Mouse (Mus musculus): ENCODE measurements around the gene Zfp664. TPM values are rescaled to one million over a fixed set of nuclear protein-coding genes. Genes with fewer than 3 reads are reported as not detected.
A peak's percentile ranks its signal among the peaks of the same experiment; 100 is the strongest.

Gene Zfp664
- polyA plus RNA-seq, 1 experiment = 24.7 TPM

DNA sequence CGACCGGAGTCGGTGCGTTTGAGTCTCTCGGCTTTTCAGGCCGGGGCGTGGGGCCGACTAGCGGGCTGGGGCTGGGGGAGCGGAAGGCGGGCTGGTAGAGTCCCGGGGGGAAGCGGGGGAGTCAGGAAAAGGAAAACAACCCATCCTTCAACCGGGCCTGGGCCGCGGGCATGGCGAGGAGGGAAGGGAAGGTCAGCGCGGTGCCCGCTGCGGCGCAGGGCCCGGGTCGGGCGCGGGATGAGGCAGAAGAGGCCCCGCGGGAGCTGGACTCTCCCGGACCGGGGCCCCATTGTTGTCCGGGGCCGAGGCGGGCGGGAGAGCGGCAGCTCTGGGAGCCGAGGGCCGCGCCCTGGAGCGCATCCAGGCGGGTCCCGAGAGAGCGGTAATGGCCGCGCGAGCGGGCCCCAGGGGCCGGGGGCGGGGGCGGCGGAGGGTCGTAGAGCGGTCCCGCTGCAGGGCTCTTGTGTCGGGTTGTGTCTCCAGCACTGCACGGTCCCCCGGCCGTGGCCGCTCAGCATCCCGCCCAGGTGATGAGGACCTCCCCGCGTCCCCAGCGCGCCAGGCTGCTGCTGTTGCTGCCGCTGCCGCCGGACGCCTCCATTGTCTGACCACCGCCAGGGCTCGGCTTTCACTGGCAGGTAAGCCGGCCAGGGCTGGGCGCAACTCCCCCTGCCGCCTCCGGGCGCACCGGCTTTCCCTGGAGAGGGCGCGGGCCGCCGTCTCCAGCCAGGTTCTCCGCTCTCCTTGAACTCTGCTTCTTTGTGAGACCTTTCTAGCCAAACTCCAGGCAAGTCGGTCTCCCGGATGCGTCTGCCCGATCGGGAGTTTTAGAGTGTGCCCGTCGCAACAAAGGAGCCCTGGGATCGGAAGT is 615 bp downstream of the Zfp664 start:
- Histone ChIP-seq H3K27ac (ENCODE audit: insufficient read depth, low read depth, low read length) (no peak overlapping the region), H3K4me3 (ENCODE audit: insufficient read depth, low read length) (peak overlapping the region; percentile 87), H3K4me1 (ENCODE audit: control insufficient read depth, insufficient read depth, low read length) (peaks cover 8% of the 10 kb centered on the region)
- TF ChIP-seq CTCF (IDR thresholded peaks at IDR 0.05; ENCODE audit: low read depth, low read length) = no peak
- no peak for TF ChIP-seq POLR2A (IDR thresholded peaks at IDR 0.05; ENCODE audit: borderline replicate concordance, low read depth, low read length)

DNA sequence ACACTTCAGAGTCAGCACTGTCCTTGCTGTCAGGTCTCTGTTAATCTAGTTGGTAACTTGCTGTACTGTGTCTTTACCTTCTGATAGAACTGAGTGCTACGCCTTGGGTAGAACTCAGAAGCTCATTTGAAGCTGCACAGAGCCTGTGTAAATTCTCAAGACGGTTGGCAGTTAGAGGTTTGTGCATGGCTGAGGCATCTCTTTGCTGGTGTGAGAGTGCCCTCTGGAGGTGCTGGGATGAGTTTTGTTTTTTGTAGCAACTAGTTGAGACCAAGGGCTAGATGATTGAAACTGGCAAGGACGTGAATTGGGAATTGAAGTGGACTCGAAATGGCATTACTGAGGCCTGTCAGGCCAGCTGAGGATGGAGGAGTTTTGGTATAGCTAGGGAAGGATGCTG is 6.5 kb downstream of the Zfp664 start:
- peaks cover 16% of the 10 kb centered on the region for H3K4me1 ChIP-seq (ENCODE audit: control insufficient read depth, insufficient read depth, low read length)
- no peak overlapping the region for H3K4me3 ChIP-seq (ENCODE audit: insufficient read depth, low read length)
- H3K27ac ChIP-seq (ENCODE audit: insufficient read depth, low read depth, low read length) = no peak overlapping the region
- TF ChIP-seq CTCF (IDR thresholded peaks at IDR 0.05; ENCODE audit: low read depth, low read length) = peak; percentile 39
- TF ChIP-seq POLR2A (IDR thresholded peaks at IDR 0.05; ENCODE audit: borderline replicate concordance, low read depth, low read length) = no peak

DNA sequence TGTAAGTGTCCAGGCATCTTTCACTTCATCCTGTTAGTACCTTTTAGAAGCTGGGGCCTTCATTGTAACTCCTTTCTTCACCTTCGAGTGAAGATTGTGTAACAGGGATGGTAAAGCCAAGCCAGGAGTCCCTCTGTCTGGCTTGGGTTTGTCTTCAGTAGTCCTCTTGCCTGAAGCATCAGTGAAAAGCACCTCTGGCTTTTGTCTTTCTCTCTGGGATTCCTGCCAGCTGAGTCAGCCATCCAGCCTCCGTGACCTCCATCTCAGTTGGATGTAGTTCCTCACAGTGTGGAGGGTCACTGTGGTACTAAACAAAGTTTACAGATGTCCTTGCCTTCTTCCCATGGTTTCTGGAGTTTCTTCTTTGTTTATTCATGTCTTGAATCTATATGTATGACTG is 9.5 kb downstream of the Zfp664 start:
- no peak overlapping the region for H3K27ac ChIP-seq (ENCODE audit: insufficient read depth, low read depth, low read length)
- no peak overlapping the region for H3K4me3 ChIP-seq (ENCODE audit: insufficient read depth, low read length)
- H3K4me1 ChIP-seq (ENCODE audit: control insufficient read depth, insufficient read depth, low read length) = peaks cover 16% of the 10 kb centered on the region
- TF ChIP-seq CTCF (IDR thresholded peaks at IDR 0.05; ENCODE audit: low read depth, low read length) (no peak), POLR2A (IDR thresholded peaks at IDR 0.05; ENCODE audit: borderline replicate concordance, low read depth, low read length) (no peak)

DNA sequence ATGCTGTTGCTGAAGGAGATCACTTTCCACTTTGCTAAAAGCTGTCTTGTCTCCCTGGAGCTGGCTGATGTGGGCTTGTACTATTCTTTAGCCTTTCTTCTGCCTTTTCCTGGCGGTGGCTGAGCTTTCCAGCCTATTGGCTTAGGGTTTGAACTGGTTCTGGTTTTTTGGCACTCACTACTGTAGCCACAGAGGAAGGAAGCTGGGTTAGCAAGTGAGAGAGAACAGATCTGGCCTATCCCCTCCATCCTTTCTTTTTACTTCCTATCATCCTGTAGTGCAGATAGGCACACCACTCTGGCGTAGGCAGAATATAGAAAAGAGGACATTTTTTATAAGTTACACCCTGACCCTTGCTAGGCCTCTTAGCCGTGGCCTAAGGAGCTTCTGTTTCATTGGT is 10.6 kb downstream of the Zfp664 start:
- Histone ChIP-seq H3K4me3 (ENCODE audit: insufficient read depth, low read length) (no peak overlapping the region), H3K4me1 (ENCODE audit: control insufficient read depth, insufficient read depth, low read length) (peaks cover 16% of the 10 kb centered on the region), H3K27ac (ENCODE audit: insufficient read depth, low read depth, low read length) (no peak overlapping the region)
- TF ChIP-seq POLR2A (IDR thresholded peaks at IDR 0.05; ENCODE audit: borderline replicate concordance, low read depth, low read length) (no peak), CTCF (IDR thresholded peaks at IDR 0.05; ENCODE audit: low read depth, low read length) (no peak)

GRCm38 (mm10) chr5:124873890-124874601 is 11.6 kb downstream of the Zfp664 start:
- H3K27ac ChIP-seq (ENCODE audit: insufficient read depth, low read depth, low read length) = no peak overlapping the region
- H3K4me3 ChIP-seq (ENCODE audit: insufficient read depth, low read length) = no peak overlapping the region
- peaks cover 16% of the 10 kb centered on the region for H3K4me1 ChIP-seq (ENCODE audit: control insufficient read depth, insufficient read depth, low read length)
- TF ChIP-seq POLR2A (IDR thresholded peaks at IDR 0.05; ENCODE audit: borderline replicate concordance, low read depth, low read length) = no peak
- TF ChIP-seq CTCF (IDR thresholded peaks at IDR 0.05; ENCODE audit: low read depth, low read length) = no peak

GRCm38 (mm10) chr5:124879251-124879650 is 16.8 kb downstream of the Zfp664 start:
- no peak overlapping the region for H3K4me3 ChIP-seq (ENCODE audit: insufficient read depth, low read length)
- TF ChIP-seq CTCF (IDR thresholded peaks at IDR 0.05; ENCODE audit: low read depth, low read length) (no peak), POLR2A (IDR thresholded peaks at IDR 0.05; ENCODE audit: borderline replicate concordance, low read depth, low read length) (no peak)
- no peaks in the 10 kb centered on the region for H3K4me1 ChIP-seq (ENCODE audit: control insufficient read depth, insufficient read depth, low read length)
- H3K27ac ChIP-seq (ENCODE audit: insufficient read depth, low read depth, low read length) = no peak overlapping the region

- Histone ChIP-seq H3K27ac (ENCODE audit: insufficient read depth, low read depth, low read length) (no peak overlapping the region), H3K4me1 (ENCODE audit: control insufficient read depth, insufficient read depth, low read length) (no peaks in the 10 kb centered on the region), H3K4me3 (ENCODE audit: insufficient read depth, low read length) (no peak overlapping the region)
- TF ChIP-seq CTCF (IDR thresholded peaks at IDR 0.05; ENCODE audit: low read depth, low read length) (no peak), POLR2A (IDR thresholded peaks at IDR 0.05; ENCODE audit: borderline replicate concordance, low read depth, low read length) (no peak)
Observed at GRCm38 (mm10) chr5:124879801-124880200, 17.3 kb downstream of the Zfp664 start.

- Histone ChIP-seq H3K27ac (ENCODE audit: insufficient read depth, low read depth, low read length) (no peak overlapping the region), H3K4me1 (ENCODE audit: control insufficient read depth, insufficient read depth, low read length) (no peaks in the 10 kb centered on the region), H3K4me3 (ENCODE audit: insufficient read depth, low read length) (no peak overlapping the region)
- no peak for TF ChIP-seq POLR2A (IDR thresholded peaks at IDR 0.05; ENCODE audit: borderline replicate concordance, low read depth, low read length)
- TF ChIP-seq CTCF (IDR thresholded peaks at IDR 0.05; ENCODE audit: low read depth, low read length) = no peak
Observed at GRCm38 (mm10) chr5:124883877-124884276, 21.4 kb downstream of the Zfp664 start.

GRCm38 (mm10) chr5:124888661-124889060 is 26.2 kb downstream of the Zfp664 start:
- Histone ChIP-seq H3K27ac (ENCODE audit: insufficient read depth, low read depth, low read length) (no peak overlapping the region), H3K4me1 (ENCODE audit: control insufficient read depth, insufficient read depth, low read length) (no peaks in the 10 kb centered on the region), H3K4me3 (ENCODE audit: insufficient read depth, low read length) (no peak overlapping the region)
- TF ChIP-seq POLR2A (IDR thresholded peaks at IDR 0.05; ENCODE audit: borderline replicate concordance, low read depth, low read length) (no peak), CTCF (IDR thresholded peaks at IDR 0.05; ENCODE audit: low read depth, low read length) (no peak)

DNA sequence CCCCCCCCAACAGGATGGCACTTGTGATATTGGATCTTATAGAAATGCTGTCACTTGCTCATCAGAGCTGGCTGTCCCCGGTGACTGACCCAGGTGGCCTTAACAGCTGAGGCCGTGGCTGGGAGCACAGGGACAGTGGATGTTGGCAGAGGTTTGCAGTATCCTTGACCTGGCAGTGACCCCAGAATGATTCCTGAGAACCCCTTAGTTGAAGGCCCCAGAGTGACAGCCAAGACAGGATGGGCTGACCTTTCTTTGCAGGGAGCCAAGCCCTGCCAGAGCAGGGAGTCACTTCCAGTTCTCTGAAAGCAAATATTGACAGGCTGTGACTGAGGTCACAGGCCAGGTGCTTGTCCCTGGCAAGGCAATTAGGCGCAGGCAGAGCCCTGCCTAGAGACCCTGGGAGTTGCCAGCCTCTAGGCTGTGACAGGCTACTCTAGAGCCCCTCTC is 29.5 kb downstream of the Zfp664 start:
- H3K4me1 ChIP-seq (ENCODE audit: control insufficient read depth, insufficient read depth, low read length) = no peaks in the 10 kb centered on the region
- H3K4me3 ChIP-seq (ENCODE audit: insufficient read depth, low read length) = no peak overlapping the region
- no peak overlapping the region for H3K27ac ChIP-seq (ENCODE audit: insufficient read depth, low read depth, low read length)
- no peak for TF ChIP-seq CTCF (IDR thresholded peaks at IDR 0.05; ENCODE audit: low read depth, low read length)
- TF ChIP-seq POLR2A (IDR thresholded peaks at IDR 0.05; ENCODE audit: borderline replicate concordance, low read depth, low read length) = no peak

All from bone marrow macrophage, adult 2 months (primary cell).